Comparison of ENCODE assay signal across 21 mouse cellular contexts in genomic region chr14:27024664-27025063, GRCm38 (mm10). TPM values are rescaled to one million over a fixed set of nuclear protein-coding genes. Genes with fewer than 3 reads are reported as not detected.
"Had no signal": no experiment of that assay in that cellular context is flagged by ENCODE, and none has a peak within 500 bp of the region (broad histone marks: within the 10 kb centered on the region; RNA-seq: fewer than 3 reads in every experiment).

No protein-coding gene starts in this region.

- H3K4me1 ChIP-seq: midbrain, embryonic 13.5 days had no signal

- H3K27me3 ChIP-seq: limb, embryonic 12.5 days; midbrain, embryonic 13.5 days; neural tube, embryonic 15.5 days had no signal

- H3K9me3 ChIP-seq: limb, embryonic 12.5 days; lung, embryonic 15.5 days; midbrain, embryonic 13.5 days; neural tube, embryonic 15.5 days had no signal

- DNase-seq: kidney, adult 8-10 months; kidney, postnatal 25 days; layer of hippocampus, adult 9-11 months; layer of hippocampus, postnatal 36 days; lung, postnatal 14 days; right cerebral cortex, postnatal 4 days; spleen, adult 18-20 months; thymus, adult 18-20 months; thymus, postnatal 36 days had no signal

- H3K4me2 ChIP-seq: limb, embryonic 12.5 days; lung, embryonic 15.5 days; midbrain, embryonic 13.5 days; neural tube, embryonic 15.5 days had no signal

- H3K27ac ChIP-seq: limb, embryonic 12.5 days; lung, embryonic 15.5 days; macrophage; midbrain, embryonic 13.5 days; neural tube, embryonic 15.5 days had no signal

- H3K36me3 ChIP-seq: limb, embryonic 12.5 days; lung, embryonic 15.5 days; midbrain, embryonic 13.5 days; neural tube, embryonic 15.5 days had no signal

- H3K4me3 ChIP-seq: limb, embryonic 12.5 days; lung, embryonic 15.5 days; midbrain, embryonic 13.5 days; myocyte; neural tube, embryonic 15.5 days had no signal

- H3K9ac ChIP-seq: limb, embryonic 12.5 days; lung, embryonic 15.5 days; midbrain, embryonic 13.5 days; neural tube, embryonic 15.5 days had no signal

- ATAC-seq: intestine, embryonic 16.5 days; midbrain, embryonic 13.5 days had no signal

RNA-seq across cellular contexts. Expression of gene Hesx1, which starts 30.4 kb away (rescaled TPM):
- total RNA-seq: layer of hippocampus, postnatal 36 days; left cerebral cortex, adult 8-10 months; left cerebral cortex, postnatal 25 days; liver, adult 2 months had no signal
- polyA plus RNA-seq: limb, embryonic 12.5 days; liver, adult 2 months; lung, embryonic 15.5 days; midbrain, embryonic 13.5 days; myocyte; neural tube, embryonic 11.5 days; stomach, embryonic 14.5 days had no signal
